26 mouse cellular contexts compared by ENCODE assay signal in the genomic region with DNA sequence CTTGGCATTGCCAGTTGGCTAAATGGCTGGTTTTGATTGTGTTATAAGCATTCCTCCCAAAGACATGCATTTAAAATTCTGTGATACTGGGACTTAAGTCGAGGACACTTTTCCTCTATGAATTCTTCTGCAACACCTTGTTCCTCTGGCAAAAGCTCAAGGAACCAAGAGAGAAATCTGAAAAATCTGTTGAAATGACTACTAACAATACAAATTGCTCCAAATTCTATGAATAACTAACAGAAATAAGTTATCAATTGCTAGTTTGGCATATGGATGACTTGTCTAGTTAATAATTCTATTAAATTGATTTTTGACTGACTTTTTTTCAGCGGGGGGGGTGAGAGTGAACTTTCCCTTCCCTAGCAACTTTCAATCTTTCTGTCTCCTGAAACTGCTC. TPM values are rescaled to one million over a fixed set of nuclear protein-coding genes. Genes with fewer than 3 reads are reported as not detected.
DNase-seq lines count a peak whose midpoint lies in the region; ATAC-seq and TF ChIP-seq lines count a peak whose summit lies in the region.
"Had no signal": no experiment of that assay in that cellular context is flagged by ENCODE, and none has a peak within 500 bp of the region (broad histone marks: within the 10 kb centered on the region; RNA-seq: fewer than 3 reads in every experiment).

No protein-coding gene starts in this region.

- no peaks in the 10 kb centered on the region for H3K27me3 ChIP-seq in kidney, adult 2 months (replicated peaks; ENCODE audit: control insufficient read depth, insufficient read depth, low read length)
- no peaks in the 10 kb centered on the region for H3K27me3 ChIP-seq in kidney, embryonic 15.5 days
- peaks cover 12% of the 10 kb centered on the region; the same call in 1 of the 2 replicates for H3K27me3 ChIP-seq in liver, adult 2 months (ENCODE audit: control insufficient read depth, insufficient read depth, low read length)
- no peaks in the 10 kb centered on the region for H3K27me3 ChIP-seq in liver, embryonic 12.5 days (replicated peaks)
- H3K27me3 ChIP-seq in liver, postnatal 0 days (ENCODE audit: insufficient read depth, low read length), result no peaks in the 10 kb centered on the region
- H3K27me3 ChIP-seq: CH12.LX had no signal

- WGBS in kidney, adult 2 months, result 45% methylated on average over 2 of the region's 2 CpGs
- WGBS in kidney, embryonic 15.5 days, result 81% methylated on average over 2 of the region's 2 CpGs
- 12% methylated on average over 2 of the region's 2 CpGs for WGBS in liver, adult 2 months
- 49% methylated on average over 2 of the region's 2 CpGs for WGBS in liver, embryonic 12.5 days (ENCODE audit: insufficient replicate concordance)
- 54% methylated on average over 2 of the region's 2 CpGs for WGBS in liver, postnatal 0 days (ENCODE audit: insufficient replicate concordance)

- H3K36me3 ChIP-seq in kidney, adult 2 months (ENCODE audit: control insufficient read depth, insufficient read depth, low read length), result no peaks in the 10 kb centered on the region
- H3K36me3 ChIP-seq in kidney, embryonic 15.5 days, result no peaks in the 10 kb centered on the region
- H3K36me3 ChIP-seq in liver, adult 2 months (ENCODE audit: control insufficient read depth, insufficient read depth, low read length), result no peaks in the 10 kb centered on the region
- no peaks in the 10 kb centered on the region for H3K36me3 ChIP-seq in liver, embryonic 12.5 days
- no peaks in the 10 kb centered on the region for H3K36me3 ChIP-seq in liver, postnatal 0 days (replicated peaks; ENCODE audit: insufficient read depth, low read length)
- H3K36me3 ChIP-seq: G1E had no signal

- TF ChIP-seq POLR2A in kidney, adult 2 months (IDR thresholded peaks at IDR 0.05; ENCODE audit: low read depth, low read length), result no peak
- no peak for TF ChIP-seq POLR2A in liver, adult 2 months (IDR thresholded peaks at IDR 0.05; ENCODE audit: extremely low read depth, insufficient read depth, low read length)

- peaks cover 3% of the 10 kb centered on the region; the same call in 1 of the 2 replicates for H3K4me1 ChIP-seq in kidney, adult 2 months (ENCODE audit: control insufficient read depth, insufficient read depth, low read length)
- no peaks in the 10 kb centered on the region for H3K4me1 ChIP-seq in kidney, embryonic 15.5 days
- peaks cover 5% of the 10 kb centered on the region for H3K4me1 ChIP-seq in liver, adult 2 months (ENCODE audit: control insufficient read depth, insufficient read depth, low read length)
- H3K4me1 ChIP-seq in liver, embryonic 12.5 days, result no peaks in the 10 kb centered on the region
- H3K4me1 ChIP-seq in liver, postnatal 0 days (ENCODE audit: insufficient read depth), result no peaks in the 10 kb centered on the region

- H3K4me2 ChIP-seq in kidney, embryonic 15.5 days, result no peak overlapping the region
- no peak overlapping the region for H3K4me2 ChIP-seq in liver, embryonic 12.5 days
- H3K4me2 ChIP-seq in liver, postnatal 0 days (ENCODE audit: low read depth, low read length), result peak overlapping the region; percentile 14; the same call in 1 of the 2 replicates

- H3K9me3 ChIP-seq in kidney, embryonic 15.5 days (replicated peaks), result no peaks in the 10 kb centered on the region
- no peaks in the 10 kb centered on the region for H3K9me3 ChIP-seq in liver, embryonic 12.5 days (replicated peaks)
- no peaks in the 10 kb centered on the region for H3K9me3 ChIP-seq in liver, postnatal 0 days (ENCODE audit: low read length)

- DNase-seq in kidney, adult 2 months, result peak; percentile 68
- peak; percentile 53 for DNase-seq in kidney, adult 9 months
- DNase-seq in kidney, adult 18-20 months, result no peak
- DNase-seq in liver, adult 2 months (ENCODE audit: extremely low read depth, low read depth, low spot score), result peak; percentile 88
- DNase-seq in liver, postnatal 0 days, result no peak
- DNase-seq in liver, result no peak
- DNase-seq: adrenal gland, adult 2 months; adrenal gland, adult 8-10 months; adrenal gland, postnatal 10 days; adrenal gland, postnatal 14 days; adrenal gland, postnatal 25 days; adrenal gland, postnatal 36 days; B cell, adult 2 months; cerebellum, adult 11 months; cerebellum, adult 11-12 months had no signal

- no peak for TF ChIP-seq EP300 in liver, postnatal 0 days (IDR thresholded peaks at IDR 0.05; ENCODE audit: low read depth)

- no peak overlapping the region for H3K9ac ChIP-seq in kidney, embryonic 15.5 days
- H3K9ac ChIP-seq in liver, adult 2 months (ENCODE audit: low read depth, low read length), result no peak overlapping the region
- no peak overlapping the region for H3K9ac ChIP-seq in liver, embryonic 12.5 days
- no peak overlapping the region for H3K9ac ChIP-seq in liver, postnatal 0 days (replicated peaks)

- TF ChIP-seq CTCF in kidney, adult 2 months (conservative IDR thresholded peaks at IDR 0.05; ENCODE audit: insufficient read depth, insufficient read length, low read depth, low read length), result no peak
- no peak for TF ChIP-seq CTCF in liver, adult 2 months (IDR thresholded peaks at IDR 0.05; ENCODE audit: low read depth, low read length)
- no peak for TF ChIP-seq CTCF in liver, postnatal 0 days (IDR thresholded peaks at IDR 0.05; ENCODE audit: low read depth)

- no peak for ATAC-seq in kidney, embryonic 15.5 days (replicated peaks; ENCODE audit: low FRiP score)
- ATAC-seq in liver, embryonic 12.5 days, result no peak
- ATAC-seq in liver, postnatal 0 days, result peak; percentile 80
- ATAC-seq: activated CD4-positive, CD25-positive, alpha-beta regulatory T cell, adult 4 months; CD4-positive, CD25-positive, alpha-beta regulatory T cell, adult 4 months; Patski had no signal

- no peaks in the 10 kb centered on the region for H3K79me2 ChIP-seq in liver, adult 2 months (ENCODE audit: control insufficient read depth, insufficient read depth, low read length)

- H3K27ac ChIP-seq in kidney, adult 2 months (ENCODE audit: insufficient read depth, low read depth, low read length), result no peak overlapping the region
- H3K27ac ChIP-seq in kidney, embryonic 15.5 days, result no peak overlapping the region
- H3K27ac ChIP-seq in liver, adult 2 months (replicated peaks; ENCODE audit: insufficient read depth, low read depth, low read length), result no peak overlapping the region
- H3K27ac ChIP-seq in liver, embryonic 12.5 days, result no peak overlapping the region
- peak overlapping the region; percentile 66 for H3K27ac ChIP-seq in liver, postnatal 0 days (ENCODE audit: low read depth)

- H3K4me3 ChIP-seq in kidney, adult 2 months (ENCODE audit: insufficient read depth, low read depth, low read length), result no peak overlapping the region
- no peak overlapping the region for H3K4me3 ChIP-seq in kidney, embryonic 15.5 days (replicated peaks)
- H3K4me3 ChIP-seq in liver, adult 2 months (ENCODE audit: insufficient read depth, low read depth, low read length), result no peak overlapping the region
- H3K4me3 ChIP-seq in liver, embryonic 12.5 days, result no peak overlapping the region
- no peak overlapping the region for H3K4me3 ChIP-seq in liver, postnatal 0 days (ENCODE audit: low read depth, low read length)

RNA-seq across cellular contexts. Expression of gene Hao2, which starts 23.8 kb away (rescaled TPM):
- 424 and 426 TPM in 2 replicates for polyA plus RNA-seq in kidney, adult 2 months (2012; rRNA removed)
- polyA plus RNA-seq in kidney, embryonic 15.5 days (2015; fragmentation: Nextera tagmentation; extraction: Ambion mirVana), result 27.5 and 28.8 TPM in 2 replicates
- 20.8 and 30.0 TPM in 2 replicates for total RNA-seq in liver, adult 2 months (2014; rRNA removed)
- polyA plus RNA-seq in liver, adult 2 months (2012; rRNA removed), result 18.7 and 33.7 TPM in 2 replicates
- 0.71 and 0.88 TPM in 2 replicates for polyA plus RNA-seq in liver, embryonic 12.5 days (2016; fragmentation: Nextera tagmentation; extraction: Ambion mirVana)
- polyA plus RNA-seq in liver, postnatal 0 days (2015; fragmentation: Nextera tagmentation; extraction: Ambion mirVana), result 34.5 and 36.6 TPM in 2 replicates
- total RNA-seq: CH12.LX, ES-E14, G1E, MEL had no signal
- polyA plus RNA-seq: activated CD4-positive, CD25-positive, alpha-beta regulatory T cell, adult 4 months; brain, embryonic 14.5 days; C2C12; CD4-positive, CD25-positive, alpha-beta regulatory T cell, adult 4 months; G1E; Patski had no signal

RNA-seq across cellular contexts. Expression of gene Hsd3b1, which starts 57.3 kb away (rescaled TPM):
- 0.22 and 21.5 TPM in 2 replicates for polyA plus RNA-seq in kidney, adult 2 months (2012; rRNA removed)
- 13.6 and 41.4 TPM in 2 replicates for polyA plus RNA-seq in kidney, embryonic 15.5 days (2015; fragmentation: Nextera tagmentation; extraction: Ambion mirVana)
- total RNA-seq in liver, adult 2 months (2014; rRNA removed), result 0.65 and 35.3 TPM in 2 replicates
- polyA plus RNA-seq in liver, adult 2 months (2012; rRNA removed), result 0.29 and 0.46 TPM in 2 replicates
- 11.0 and 11.7 TPM in 2 replicates for polyA plus RNA-seq in liver, embryonic 12.5 days (2016; fragmentation: Nextera tagmentation; extraction: Ambion mirVana)
- 56.4 and 60.2 TPM in 2 replicates for polyA plus RNA-seq in liver, postnatal 0 days (2015; fragmentation: Nextera tagmentation; extraction: Ambion mirVana)
- total RNA-seq: CH12.LX, G1E, MEL had no signal
- polyA plus RNA-seq: activated CD4-positive, CD25-positive, alpha-beta regulatory T cell, adult 4 months; C2C12; CD4-positive, CD25-positive, alpha-beta regulatory T cell, adult 4 months; G1E; Patski had no signal

Comparison
In these comparisons a context has a peak if more than half of its experiments do, and no peak if none do; other contexts are left out.
1. DNase-seq: peak in kidney, adult 2 months (single experiment), kidney, adult 9 months (single experiment) and liver, adult 2 months (single experiment); none in kidney, adult 18-20 months (single experiment), liver, postnatal 0 days (single experiment) and liver (single experiment).
2. RNA of gene Hao2, which starts 23.8 kb away (polyA plus RNA-seq): 424 to 426 TPM in kidney, adult 2 months; 34.5 to 36.6 TPM in liver, postnatal 0 days, 27.5 to 28.8 TPM in kidney, embryonic 15.5 days, 18.7 to 33.7 TPM in liver, adult 2 months and 0.71 to 0.88 TPM in liver, embryonic 12.5 days; every median in the first group is over 10 times any median in the second.